Mouse (Mus musculus) heart, embryonic 14.5 days (tissue): Measurements from ENCODE around the gene Ddx20. TPM values are rescaled to one million over a fixed set of nuclear protein-coding genes. Genes with fewer than 3 reads are reported as not detected.

Source experiments
- ATAC-seq: fragments of 200-750 bp; cut with Nextera tagmentation; 2 replicates; pipeline ENCODE4 v1.8.0; 2017; ENCODE audit warnings: low read depth, moderate TSS enrichment; ENCODE audit not compliant: insufficient number of reproducible peaks, insufficient read depth, low FRiP score
- H3K27ac ChIP-seq, 2 experiments: fragments of 200-500 bp in 1 of 2; fragments of 300-500 bp in 1 of 2; sonication (generic) in 1 of 2; replicated peaks in 1 of 2; 2 replicates each; pipeline ENCODE4 v1.5.1; 2012 to 2014; ENCODE audit warnings: low read depth in 2 of 2, low read length in 2 of 2, control low read depth in 1 of 2, mild to moderate bottlenecking in 1 of 2, mixed read lengths in 1 of 2; ENCODE audit not compliant: control insufficient read depth in 1 of 2, insufficient read depth in 1 of 2
- H3K27me3 ChIP-seq: fragments of 300-500 bp; sonication (generic); 2 replicates; pipeline ENCODE4 v1.6.1; 2014; ENCODE audit warnings: mild to moderate bottlenecking, low read length, control low read depth; ENCODE audit not compliant: control insufficient read depth, insufficient read depth
- H3K36me3 ChIP-seq: fragments of 300-500 bp; sonication (generic); 2 replicates; pipeline ENCODE4 v1.6.1; 2014; ENCODE audit warnings: mild to moderate bottlenecking, control low read depth, low read length, mixed read lengths; ENCODE audit not compliant: control insufficient read depth, insufficient read depth
- H3K4me1 ChIP-seq, 2 experiments: fragments of 200-500 bp in 1 of 2; fragments of 300-500 bp in 1 of 2; sonication (generic) in 1 of 2; 2 replicates each; pipeline ENCODE4 v1.6.1; 2012 to 2014; ENCODE audit warnings: low read length in 2 of 2, control low read depth in 1 of 2, mixed read lengths in 1 of 2; ENCODE audit not compliant: control insufficient read depth in 2 of 2, insufficient read depth in 2 of 2
- H3K4me2 ChIP-seq: fragments of 300-500 bp; sonication (generic); 2 replicates; pipeline ENCODE4 v1.6.1; 2014; ENCODE audit warnings: mild to moderate bottlenecking, low read length
- H3K4me3 ChIP-seq, 2 experiments: fragments of 200-500 bp in 1 of 2; fragments of 300-500 bp in 1 of 2; sonication (generic) in 1 of 2; 2 replicates each; pipeline ENCODE4 v1.5.1; 2012 to 2014; ENCODE audit warnings: low read length in 2 of 2, mild to moderate bottlenecking in 2 of 2, control low read depth in 1 of 2, low read depth in 1 of 2, moderate library complexity in 1 of 2; ENCODE audit not compliant: control insufficient read depth in 1 of 2, insufficient read depth in 1 of 2
- H3K9ac ChIP-seq: fragments of 300-500 bp; sonication (generic); 2 replicates; pipeline ENCODE4 v1.6.1; 2014; ENCODE audit warnings: mild to moderate bottlenecking, low read length
- H3K9me3 ChIP-seq: fragments of 300-500 bp; sonication (generic); 2 replicates; pipeline ENCODE4 v1.6.1; 2016; ENCODE audit warnings: low read length, control low read depth; ENCODE audit not compliant: control insufficient read depth
- WGBS: fragments of 180-500 bp; shearing (Covaris S2); extraction: QIAGEN DNeasy Blood & Tissue Kit; methylation state at CpG from one replicate; pipeline ENCODE4 v1.1.7; 2014; 5-methylcytosine and 5-hydroxymethylcytosine counted together
- polyA plus RNA-seq: library from polyadenylated mRNA; unstranded; fragments of >200 nt; fragmentation: Nextera tagmentation; extraction: Ambion mirVana; gene quantifications from 2 replicates; pipeline ENCODE4 v1.2.1, GENCODE M21; 2014

Gene Ddx20
- polyA plus RNA-seq, 1 experiment from 2014 or later, result 20.2 TPM

- H3K27me3 ChIP-seq, result no peaks in the 10 kb centered on the region
- H3K9ac ChIP-seq, result no peak overlapping the region
- ATAC-seq, result no peak
- peaks cover 2% of the 10 kb centered on the region; the same call in 1 of the 2 replicates for H3K36me3 ChIP-seq
- no peak overlapping the region for H3K4me3 ChIP-seq
- H3K9me3 ChIP-seq, result no peaks in the 10 kb centered on the region
- H3K4me2 ChIP-seq, result no peak overlapping the region
- H3K4me1 ChIP-seq, result peaks cover 19 to 26% of the 10 kb centered on the region in 2 experiments
- H3K27ac ChIP-seq, result no peak overlapping the region
Observed at GRCm38 (mm10) chr3:105714820-105715167, 27.4 kb upstream of the Ddx20 start.

GRCm38 (mm10) chr3:105714091-105714819 is 26.9 kb upstream of the Ddx20 start:
- no peaks in the 10 kb centered on the region for H3K27me3 ChIP-seq
- peak overlapping the region; percentile 31; the same call in 1 of the 2 replicates for H3K9ac ChIP-seq
- no peak for ATAC-seq
- no peak overlapping the region for H3K4me2 ChIP-seq
- no peaks in the 10 kb centered on the region for H3K9me3 ChIP-seq
- H3K27ac ChIP-seq, result peak overlapping the region in 1 of 2 experiments; percentile 27; a peak in 1 of 4 replicates
- H3K4me1 ChIP-seq, result peaks cover 19 to 26% of the 10 kb centered on the region in 2 experiments
- H3K4me3 ChIP-seq, result no peak overlapping the region
- 21% methylated on average over 7 of the region's 8 CpGs for WGBS
- peaks cover 2% of the 10 kb centered on the region; the same call in 1 of the 2 replicates for H3K36me3 ChIP-seq

GRCm38 (mm10) chr3:105712827-105713226 is 25.5 kb upstream of the Ddx20 start:
- Histone ChIP-seq H3K4me2 (no peak overlapping the region), H3K4me1 (peaks cover 17 to 27% of the 10 kb centered on the region in 2 experiments), H3K27me3 (no peaks in the 10 kb centered on the region), H3K9me3 (no peaks in the 10 kb centered on the region), H3K9ac (no peak overlapping the region), H3K27ac (no peak overlapping the region), H3K4me3 (no peak overlapping the region), H3K36me3 (peaks cover 2% of the 10 kb centered on the region; the same call in 1 of the 2 replicates)
- no peak for ATAC-seq

GRCm38 (mm10) chr3:105711741-105712140 is 24.4 kb upstream of the Ddx20 start:
- H3K9me3 ChIP-seq, result no peaks in the 10 kb centered on the region
- H3K4me2 ChIP-seq, result no peak overlapping the region
- H3K4me1 ChIP-seq, result peaks cover 17 to 31% of the 10 kb centered on the region in 2 experiments
- WGBS, result 54% methylated on average over 7 of the region's 7 CpGs
- no peaks in the 10 kb centered on the region for H3K27me3 ChIP-seq
- no peak for ATAC-seq
- H3K9ac ChIP-seq, result no peak overlapping the region
- H3K36me3 ChIP-seq, result peaks cover 2% of the 10 kb centered on the region; the same call in 1 of the 2 replicates
- no peak overlapping the region for H3K27ac ChIP-seq
- no peak overlapping the region for H3K4me3 ChIP-seq

- ATAC-seq, result no peak
- no peak overlapping the region for H3K27ac ChIP-seq
- H3K4me1 ChIP-seq, result peaks cover 17 to 45% of the 10 kb centered on the region in 2 experiments
- H3K4me3 ChIP-seq, result no peak overlapping the region
- no peaks in the 10 kb centered on the region for H3K27me3 ChIP-seq
- H3K36me3 ChIP-seq, result no peaks in the 10 kb centered on the region
- WGBS, result 61% methylated on average over 6 of the region's 6 CpGs
- H3K4me2 ChIP-seq, result no peak overlapping the region
- H3K9me3 ChIP-seq, result no peaks in the 10 kb centered on the region
- H3K9ac ChIP-seq, result no peak overlapping the region
Observed at GRCm38 (mm10) chr3:105710246-105710645, 22.9 kb upstream of the Ddx20 start.

- no peaks in the 10 kb centered on the region for H3K9me3 ChIP-seq
- no peak overlapping the region for H3K27ac ChIP-seq
- no peak overlapping the region for H3K4me2 ChIP-seq
- no peaks in the 10 kb centered on the region for H3K36me3 ChIP-seq
- H3K4me1 ChIP-seq, result peaks cover 12 to 38% of the 10 kb centered on the region in 2 experiments
- no peak overlapping the region for H3K9ac ChIP-seq
- ATAC-seq, result no peak
- no peaks in the 10 kb centered on the region for H3K27me3 ChIP-seq
- H3K4me3 ChIP-seq, result no peak overlapping the region
- WGBS, result 38% methylated on average over 7 of the region's 7 CpGs
Observed at GRCm38 (mm10) chr3:105707590-105707989, 20.2 kb upstream of the Ddx20 start.

GRCm38 (mm10) chr3:105706366-105707020 is 19.1 kb upstream of the Ddx20 start:
- ATAC-seq, result no peak
- H3K9me3 ChIP-seq, result no peaks in the 10 kb centered on the region
- no peak overlapping the region for H3K9ac ChIP-seq
- H3K4me3 ChIP-seq, result peak overlapping the region in 1 of 2 experiments; percentile 57; a peak in 1 of 4 replicates
- H3K36me3 ChIP-seq, result no peaks in the 10 kb centered on the region
- WGBS, result 52% methylated on average over 4 of the region's 4 CpGs
- no peak overlapping the region for H3K27ac ChIP-seq
- no peaks in the 10 kb centered on the region for H3K27me3 ChIP-seq
- H3K4me2 ChIP-seq, result peak overlapping the region; percentile 98
- peaks cover 17 to 43% of the 10 kb centered on the region in 2 experiments for H3K4me1 ChIP-seq
